Mouse (Mus musculus): ENCODE data around the gene Olfr548-ps1. TPM values are rescaled to one million over a fixed set of nuclear protein-coding genes. Genes with fewer than 3 reads are reported as not detected.
A peak's percentile ranks its signal among the peaks of the same experiment; 100 is the strongest.

Olfr548-ps1 gene
- polyA plus RNA-seq, 1 experiment from 2014 or later = not detected

- Histone ChIP-seq H3K27ac (replicated peaks) (no peak overlapping the region), H3K4me2 (replicated peaks) (no peak overlapping the region), H3K4me1 (peaks cover 19% of the 10 kb centered on the region), H3K36me3 (no peaks in the 10 kb centered on the region), H3K9me3 (no peaks in the 10 kb centered on the region), H3K4me3 (no peak overlapping the region), H3K9ac (replicated peaks) (no peak overlapping the region), H3K27me3 (peaks cover 11% of the 10 kb centered on the region)
- peak; percentile 34; the same call in 1 of the 2 replicates for ATAC-seq (replicated peaks)
- WGBS = 48% methylated on average over 2 of the region's 2 CpGs
Measured at GRCm38 (mm10) chr7:102517051-102517335, 23.7 kb upstream of the Olfr548-ps1 start.

DNA sequence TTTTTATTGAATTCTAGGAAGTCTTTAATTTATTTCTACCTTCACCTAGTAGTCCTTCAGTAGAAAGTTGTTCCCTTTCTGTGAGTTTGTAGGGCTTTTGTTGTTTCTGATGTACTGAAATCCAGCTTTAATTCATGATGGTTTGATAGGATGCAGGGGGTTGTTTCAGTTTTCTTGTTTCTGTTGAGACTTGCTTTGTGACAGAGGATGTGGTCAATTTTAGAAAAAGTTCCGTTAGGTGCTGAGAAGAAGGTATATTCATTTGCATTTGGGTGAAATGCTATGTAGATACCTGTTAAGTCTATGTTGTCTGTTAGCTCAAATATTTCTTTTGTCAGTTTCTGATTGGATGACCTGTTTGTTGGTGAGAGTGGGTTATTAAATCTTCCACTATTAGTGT, 11.6 kb upstream of the Olfr548-ps1 start:
- Histone ChIP-seq H3K4me3 (no peak overlapping the region), H3K27ac (replicated peaks) (no peak overlapping the region), H3K4me1 (no peaks in the 10 kb centered on the region), H3K9me3 (no peaks in the 10 kb centered on the region), H3K36me3 (no peaks in the 10 kb centered on the region), H3K9ac (replicated peaks) (no peak overlapping the region), H3K4me2 (replicated peaks) (no peak overlapping the region), H3K27me3 (no peaks in the 10 kb centered on the region)
- ATAC-seq (replicated peaks) = no peak
- WGBS = 88% methylated on average over 1 of the region's 1 CpGs

DNA sequence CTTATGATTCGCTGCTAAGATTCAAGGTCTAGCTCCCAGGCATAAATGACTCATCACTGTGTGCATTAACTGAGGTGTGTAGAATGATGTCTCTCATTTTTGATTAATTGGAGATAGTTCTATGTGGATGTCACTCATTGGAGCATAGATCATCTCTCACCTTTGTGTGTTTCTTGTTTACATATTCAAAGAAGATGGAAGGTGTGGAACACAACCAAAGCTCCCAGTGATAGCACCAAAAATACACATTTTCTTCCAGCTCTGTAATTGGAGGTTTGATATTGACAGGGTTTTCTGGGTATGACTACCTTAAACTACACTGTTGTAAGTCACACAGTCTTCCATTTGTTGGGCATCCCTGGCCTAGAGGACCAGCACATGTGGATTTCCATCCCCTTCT, 6.2 kb upstream of the Olfr548-ps1 start, which contains the start of gene Olfr547:
Gene Olfr547 (plus strand): TSS at position 301 of the 400 bp plus-strand sequence.
- H3K4me2 ChIP-seq (replicated peaks) = no peak within 1 kb of the TSS
- H3K4me3 ChIP-seq = no peak within 1 kb of the TSS
- no peaks in the 10 kb centered on the region for H3K9me3 ChIP-seq
- no peak within 1 kb of the TSS for H3K27ac ChIP-seq (replicated peaks)
- H3K36me3 ChIP-seq = no peaks in the 10 kb centered on the region
- 71% methylated on average over 1 of the region's 1 CpGs for WGBS
- no peaks in the 10 kb centered on the region for H3K27me3 ChIP-seq
- H3K4me1 ChIP-seq = no peaks in the 10 kb centered on the region
- H3K9ac ChIP-seq (replicated peaks) = no peak within 1 kb of the TSS
- ATAC-seq (replicated peaks) = no peak

- Histone ChIP-seq H3K4me2 (replicated peaks) (no peak overlapping the region), H3K36me3 (no peaks in the 10 kb centered on the region), H3K9me3 (no peaks in the 10 kb centered on the region), H3K4me3 (no peak overlapping the region), H3K27me3 (no peaks in the 10 kb centered on the region), H3K27ac (replicated peaks) (no peak overlapping the region), H3K9ac (replicated peaks) (no peak overlapping the region), H3K4me1 (no peaks in the 10 kb centered on the region)
- no peak for ATAC-seq (replicated peaks)
- WGBS = 65% methylated on average over 3 of the region's 3 CpGs
Measured at GRCm38 (mm10) chr7:102541251-102541650, 555 bp downstream of the Olfr548-ps1 start.

DNA sequence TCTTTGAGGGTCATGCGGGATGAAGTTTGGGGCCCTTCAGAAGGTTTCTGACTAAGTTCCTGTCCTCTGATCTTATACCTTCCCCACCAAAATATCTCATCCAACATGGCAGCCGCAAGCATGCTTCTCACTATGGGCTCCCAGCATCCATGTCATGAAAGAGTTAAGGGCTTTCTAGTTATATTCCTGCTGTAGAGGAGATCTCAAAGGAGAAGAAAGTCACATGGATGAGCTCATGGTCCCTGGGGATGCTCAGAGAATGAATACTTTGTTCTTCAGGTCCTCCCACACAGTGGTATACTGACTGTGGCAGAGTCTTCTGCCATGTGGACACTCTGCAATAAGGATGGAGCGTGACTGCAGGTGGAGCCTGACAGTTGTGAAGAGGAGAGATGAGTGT, 8.9 kb downstream of the Olfr548-ps1 start, which contains the start of gene Olfr549:
Gene Olfr549 (plus strand): TSS at position 301 of the 400 bp plus-strand sequence.
- Histone ChIP-seq H3K4me1 (no peaks in the 10 kb centered on the region), H3K9ac (replicated peaks) (no peak within 1 kb of the TSS), H3K4me3 (no peak within 1 kb of the TSS), H3K36me3 (no peaks in the 10 kb centered on the region), H3K27ac (replicated peaks) (no peak within 1 kb of the TSS), H3K4me2 (replicated peaks) (no peak within 1 kb of the TSS), H3K27me3 (no peaks in the 10 kb centered on the region), H3K9me3 (no peaks in the 10 kb centered on the region)
- ATAC-seq (replicated peaks) = no peak
- WGBS = 91% methylated on average over 3 of the region's 3 CpGs

DNA sequence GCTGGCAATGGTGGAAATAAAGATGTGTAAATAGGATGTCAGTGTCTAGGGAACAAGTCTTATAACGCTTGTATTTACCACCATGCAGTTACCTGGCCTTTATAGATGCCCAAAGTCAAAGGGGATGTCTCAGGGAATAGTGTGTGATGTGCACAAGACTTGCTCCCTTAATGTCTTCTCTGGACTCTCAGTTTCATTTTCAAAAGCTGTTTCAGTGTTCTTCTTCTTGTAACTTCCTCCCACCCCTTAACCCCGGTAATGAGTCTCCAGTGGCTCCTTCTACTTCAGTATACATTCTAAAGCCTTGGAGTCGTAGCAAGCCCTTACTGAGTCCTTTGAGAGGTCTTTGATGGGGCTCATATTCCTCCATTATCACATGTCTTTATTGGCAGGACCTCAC, 12.6 kb downstream of the Olfr548-ps1 start:
- Histone ChIP-seq H3K9ac (replicated peaks) (no peak overlapping the region), H3K4me1 (no peaks in the 10 kb centered on the region), H3K9me3 (no peaks in the 10 kb centered on the region), H3K4me3 (no peak overlapping the region), H3K27me3 (no peaks in the 10 kb centered on the region), H3K4me2 (replicated peaks) (no peak overlapping the region), H3K27ac (replicated peaks) (no peak overlapping the region), H3K36me3 (no peaks in the 10 kb centered on the region)
- ATAC-seq (replicated peaks) = no peak
- WGBS = 76% methylated on average over 3 of the region's 3 CpGs

- WGBS = 22% methylated on average over 10 of the region's 10 CpGs
- no peaks in the 10 kb centered on the region for H3K36me3 ChIP-seq
- no peaks in the 10 kb centered on the region for H3K9me3 ChIP-seq
- no peak within 1 kb of the TSS for H3K27ac ChIP-seq (replicated peaks)
- no peaks in the 10 kb centered on the region for H3K4me1 ChIP-seq
- no peak within 1 kb of the TSS for H3K9ac ChIP-seq (replicated peaks)
- ATAC-seq (replicated peaks) = peak; percentile 78; the same call in 1 of the 2 replicates
- peak within 1 kb of the TSS; percentile 26 for H3K4me2 ChIP-seq (replicated peaks)
- peak within 1 kb of the TSS; percentile 23 for H3K4me3 ChIP-seq
- no peaks in the 10 kb centered on the region for H3K27me3 ChIP-seq
Measured at GRCm38 (mm10) chr7:102564999-102565997, 24.6 kb downstream of the Olfr548-ps1 start, which contains the start of gene Trim21. Gene Trim21, minus strand, starts transcription at chr7:102565486.

DNA sequence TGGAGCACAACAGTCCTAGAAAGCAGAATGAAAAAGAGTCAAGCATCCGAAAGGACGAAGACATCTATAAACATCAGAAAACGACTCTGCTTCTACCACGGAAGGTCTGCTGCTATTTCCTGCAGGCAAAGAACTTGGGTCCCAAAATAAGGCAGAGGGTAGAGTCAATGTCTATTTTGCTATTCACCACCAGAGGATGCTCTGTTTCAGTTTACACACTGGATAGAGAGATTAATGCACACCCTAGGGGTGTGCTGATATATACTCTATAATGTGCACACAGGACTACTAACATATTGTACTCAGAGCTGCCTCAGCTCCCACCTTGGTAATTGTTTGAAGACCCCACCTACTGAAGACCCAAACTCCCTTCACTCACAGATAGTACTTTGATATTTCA, 25.5 kb downstream of the Olfr548-ps1 start:
- Histone ChIP-seq H3K27ac (replicated peaks) (no peak overlapping the region), H3K9ac (replicated peaks) (no peak overlapping the region), H3K9me3 (no peaks in the 10 kb centered on the region), H3K4me3 (no peak overlapping the region), H3K4me1 (no peaks in the 10 kb centered on the region), H3K36me3 (no peaks in the 10 kb centered on the region), H3K4me2 (replicated peaks) (no peak overlapping the region), H3K27me3 (no peaks in the 10 kb centered on the region)
- 87% methylated on average over 4 of the region's 4 CpGs for WGBS
- no peak for ATAC-seq (replicated peaks)

- no peak for ATAC-seq (replicated peaks)
- Histone ChIP-seq H3K4me2 (replicated peaks) (no peak within 1 kb of the TSS), H3K4me3 (no peak within 1 kb of the TSS), H3K36me3 (no peaks in the 10 kb centered on the region), H3K27me3 (no peaks in the 10 kb centered on the region), H3K9me3 (no peaks in the 10 kb centered on the region), H3K4me1 (no peaks in the 10 kb centered on the region), H3K9ac (replicated peaks) (no peak within 1 kb of the TSS), H3K27ac (replicated peaks) (no peak within 1 kb of the TSS)
- 92% methylated on average over 8 of the region's 8 CpGs for WGBS
Measured at GRCm38 (mm10) chr7:102571142-102571541, 30.4 kb downstream of the Olfr548-ps1 start, which contains the start of gene Olfr550. Gene Olfr550, plus strand, starts transcription at chr7:102571442.

DNA sequence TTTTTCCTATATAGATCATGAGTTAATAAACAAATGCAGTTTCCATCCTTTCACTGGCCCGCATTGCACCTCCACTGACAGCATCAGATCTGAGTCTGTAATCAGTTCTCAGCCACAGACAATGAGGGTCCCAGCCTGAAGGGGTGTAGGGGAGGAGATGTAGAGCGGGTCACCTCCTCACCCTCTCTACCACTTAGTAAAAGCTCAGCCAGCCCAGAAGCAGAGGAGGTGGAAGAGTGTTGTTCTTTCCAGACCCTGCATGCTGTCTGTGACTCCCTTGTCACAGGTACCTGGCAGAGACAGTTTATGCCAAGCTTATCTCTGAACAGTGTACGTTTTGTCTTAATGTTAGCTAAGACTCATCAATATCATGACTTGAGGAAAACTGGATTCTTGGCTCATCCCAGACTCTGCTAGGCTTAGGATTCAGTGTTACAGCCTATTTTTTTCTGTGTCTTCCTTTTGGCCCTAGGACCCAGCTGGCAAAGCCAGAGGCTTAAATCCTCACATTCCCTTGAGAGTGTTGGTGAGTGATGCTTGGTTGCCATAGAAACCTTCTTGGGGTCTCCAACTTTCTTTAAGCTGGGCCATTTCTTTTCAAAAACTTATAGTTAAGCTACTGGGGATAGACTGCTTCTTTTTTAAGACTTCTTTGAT, 32.6 kb downstream of the Olfr548-ps1 start:
- 64% methylated on average over 3 of the region's 3 CpGs for WGBS
- no peaks in the 10 kb centered on the region for H3K4me1 ChIP-seq
- no peak overlapping the region for H3K4me3 ChIP-seq
- H3K4me2 ChIP-seq (replicated peaks) = no peak overlapping the region
- no peak overlapping the region for H3K27ac ChIP-seq (replicated peaks)
- H3K27me3 ChIP-seq = no peaks in the 10 kb centered on the region
- no peak overlapping the region for H3K9ac ChIP-seq (replicated peaks)
- no peaks in the 10 kb centered on the region for H3K9me3 ChIP-seq
- ATAC-seq (replicated peaks) = no peak; the same call in 1 of the 2 replicates
- H3K36me3 ChIP-seq = no peaks in the 10 kb centered on the region

DNA sequence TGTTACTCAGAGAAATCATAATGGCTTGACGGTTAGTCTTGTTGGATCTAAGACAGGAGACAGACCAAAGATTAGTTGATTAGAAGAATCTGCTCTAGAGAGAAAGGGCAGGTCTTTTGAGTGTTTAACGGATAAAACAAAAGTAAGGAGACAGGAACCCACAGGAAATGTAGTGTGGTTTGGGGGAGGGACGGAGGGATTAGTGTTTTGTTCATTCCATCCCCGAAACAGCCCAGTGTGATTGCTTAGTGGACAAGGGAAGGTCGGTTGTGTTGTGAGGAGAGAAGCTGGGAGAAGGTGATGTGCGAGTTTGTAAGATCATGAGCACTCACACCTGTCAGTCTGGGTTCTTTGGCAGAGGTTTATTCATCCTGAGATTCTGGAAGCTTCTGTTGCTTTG, 35.3 kb downstream of the Olfr548-ps1 start:
- no peaks in the 10 kb centered on the region for H3K9me3 ChIP-seq
- no peaks in the 10 kb centered on the region for H3K36me3 ChIP-seq
- WGBS = 59% methylated on average over 6 of the region's 6 CpGs
- no peak overlapping the region for H3K4me2 ChIP-seq (replicated peaks)
- H3K4me3 ChIP-seq = no peak overlapping the region
- H3K27ac ChIP-seq (replicated peaks) = no peak overlapping the region
- ATAC-seq (replicated peaks) = no peak
- no peaks in the 10 kb centered on the region for H3K27me3 ChIP-seq
- no peaks in the 10 kb centered on the region for H3K4me1 ChIP-seq
- no peak overlapping the region for H3K9ac ChIP-seq (replicated peaks)

- Histone ChIP-seq H3K9ac (replicated peaks) (no peak within 1 kb of the TSS), H3K4me2 (replicated peaks) (no peak within 1 kb of the TSS), H3K9me3 (no peaks in the 10 kb centered on the region), H3K27ac (replicated peaks) (no peak within 1 kb of the TSS), H3K4me1 (no peaks in the 10 kb centered on the region), H3K27me3 (no peaks in the 10 kb centered on the region), H3K36me3 (no peaks in the 10 kb centered on the region), H3K4me3 (no peak within 1 kb of the TSS)
- no peak for ATAC-seq (replicated peaks)
- WGBS = 91% methylated on average over 3 of the region's 3 CpGs
Measured at GRCm38 (mm10) chr7:102591786-102592185, 51.1 kb downstream of the Olfr548-ps1 start, which contains the start of gene Olfr551. Gene Olfr551, minus strand, starts transcription at chr7:102591886.
